Mouse (Mus musculus) testis, adult 2 months (tissue): ENCODE data around the gene Prcd.

Experiments used
- CTCF ChIP-seq: fragments of 200-500 bp; IDR thresholded peaks from 2 replicates; pipeline ENCODE4 v1.5.1; 2012; ENCODE audit warnings: low read depth, mild to moderate bottlenecking, inconsistent platforms, low read length, moderate library complexity; ENCODE audit not compliant: control insufficient read depth, insufficient read depth, insufficient replicate concordance
- POLR2A ChIP-seq: fragments of 200-500 bp; IDR thresholded peaks from 2 replicates; pipeline ENCODE4 v1.6.1; 2012; ENCODE audit warnings: low read depth, mild to moderate bottlenecking, inconsistent platforms, low read length, moderate library complexity; ENCODE audit not compliant: control insufficient read depth

DNA sequence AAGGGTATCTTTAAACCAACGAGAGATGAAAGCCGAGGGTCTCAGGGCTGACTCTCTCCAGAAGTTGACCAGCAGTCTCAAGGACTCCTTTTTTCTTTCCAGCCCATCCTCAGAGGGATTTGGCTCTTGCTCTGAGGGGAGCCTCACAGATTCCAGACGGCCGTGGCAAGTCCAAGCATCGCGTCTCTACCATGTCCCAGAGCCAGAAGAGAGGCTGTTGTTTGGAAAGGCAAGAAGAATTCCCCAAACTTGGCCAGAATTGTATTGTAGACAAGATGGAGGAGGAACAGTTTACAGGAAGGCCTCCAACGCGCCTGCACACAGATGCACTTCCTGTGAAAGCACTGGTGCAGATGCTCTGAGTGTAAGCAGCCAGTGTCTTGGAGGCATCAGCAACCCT is 14.6 kb downstream of the Prcd start:
- TF ChIP-seq CTCF (no peak), POLR2A (no peak)
